Mouse (Mus musculus) heart, postnatal 14 days (tissue): ENCODE data around the gene Nccrp1. TPM values are rescaled to one million over a fixed set of nuclear protein-coding genes. Genes with fewer than 3 reads are reported as not detected.

Experiments
- DNase-seq, 2 experiments: peaks; one replicate each; pipeline ENCODE4 v3.0.0; 2021 to 2022
- intact Hi-C: fragments of 180-260 bp; cut with DNase I; formaldehyde crosslinking; loops from one replicate; pipeline ENCODE4 v1.15.1; 2025
- long read RNA-seq, 2 experiments: library from polyadenylated mRNA; stranded (forward); transcript quantifications; one replicate each; pipeline ENCODE4 v2.0.0; 2021
- total RNA-seq, 2 experiments: library from RNA; stranded (reverse); gene quantifications; 2 replicates each; pipeline ENCODE4 v1.2.3; 2021

Nccrp1 gene
- not detected for total RNA-seq
- long read RNA-seq, experiment 1 = 0 reads
- long read RNA-seq, experiment 2 = 0 reads

DNA sequence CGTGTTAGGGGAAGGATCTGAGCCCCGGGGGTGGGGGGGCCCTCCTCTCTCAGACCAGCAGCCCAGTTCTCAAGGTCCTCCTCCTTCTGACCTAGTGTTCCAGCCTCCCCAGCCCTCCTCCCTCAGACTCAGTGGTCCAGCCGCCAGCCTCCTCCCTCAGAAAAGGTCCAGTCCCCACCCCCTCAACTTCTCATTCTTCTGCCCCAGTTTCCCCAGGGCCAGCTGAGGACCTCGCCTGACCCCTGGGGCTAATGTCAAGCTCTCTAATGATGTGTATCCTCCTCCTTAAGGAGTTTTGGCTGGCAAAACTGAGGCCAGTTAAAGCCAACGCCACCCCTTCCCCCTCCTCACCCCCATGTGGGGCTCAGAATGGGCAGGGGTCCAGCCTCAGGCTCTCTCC, at the start of gene Nccrp1:
Nccrp1 (minus strand) TSS at position 101 of the 400 bp plus-strand sequence.
- intact Hi-C loops = no loop called here
- no peak for DNase-seq

DNA sequence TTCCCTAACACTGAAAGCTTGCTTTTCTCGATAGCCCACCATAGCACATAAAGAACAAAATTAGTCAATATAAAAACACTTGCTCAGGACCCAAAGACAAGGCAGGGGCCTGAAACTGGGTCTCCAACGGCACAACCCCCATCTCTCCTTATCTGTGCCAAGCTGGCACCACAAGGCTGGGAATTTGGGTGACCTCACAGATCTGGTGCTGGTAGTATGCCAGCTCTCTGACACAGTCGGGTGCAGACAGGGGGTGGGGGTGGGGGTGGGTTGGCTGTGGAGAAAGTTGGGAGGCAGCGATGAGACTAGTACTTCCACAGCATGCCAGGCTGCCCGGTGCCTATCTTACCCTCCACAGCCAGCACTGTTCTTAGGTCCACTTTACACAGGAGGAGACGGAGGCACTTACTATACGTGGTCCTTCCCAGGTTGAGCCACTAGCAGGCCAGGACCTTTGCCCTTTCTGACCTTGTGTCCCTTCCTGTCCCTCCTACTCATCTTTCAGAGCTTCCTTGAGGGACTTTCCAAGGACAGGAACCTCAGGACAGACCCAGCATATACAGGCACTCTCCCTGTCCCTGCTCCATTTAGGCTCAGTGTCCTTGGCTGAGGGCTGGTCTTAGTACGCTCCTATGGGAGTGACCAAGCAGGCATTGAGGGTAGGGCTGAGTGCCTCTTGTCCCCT, 48.8 kb upstream of the Nccrp1 start:
- DNase-seq = no peak
- intact Hi-C loops = no loop called here

DNA sequence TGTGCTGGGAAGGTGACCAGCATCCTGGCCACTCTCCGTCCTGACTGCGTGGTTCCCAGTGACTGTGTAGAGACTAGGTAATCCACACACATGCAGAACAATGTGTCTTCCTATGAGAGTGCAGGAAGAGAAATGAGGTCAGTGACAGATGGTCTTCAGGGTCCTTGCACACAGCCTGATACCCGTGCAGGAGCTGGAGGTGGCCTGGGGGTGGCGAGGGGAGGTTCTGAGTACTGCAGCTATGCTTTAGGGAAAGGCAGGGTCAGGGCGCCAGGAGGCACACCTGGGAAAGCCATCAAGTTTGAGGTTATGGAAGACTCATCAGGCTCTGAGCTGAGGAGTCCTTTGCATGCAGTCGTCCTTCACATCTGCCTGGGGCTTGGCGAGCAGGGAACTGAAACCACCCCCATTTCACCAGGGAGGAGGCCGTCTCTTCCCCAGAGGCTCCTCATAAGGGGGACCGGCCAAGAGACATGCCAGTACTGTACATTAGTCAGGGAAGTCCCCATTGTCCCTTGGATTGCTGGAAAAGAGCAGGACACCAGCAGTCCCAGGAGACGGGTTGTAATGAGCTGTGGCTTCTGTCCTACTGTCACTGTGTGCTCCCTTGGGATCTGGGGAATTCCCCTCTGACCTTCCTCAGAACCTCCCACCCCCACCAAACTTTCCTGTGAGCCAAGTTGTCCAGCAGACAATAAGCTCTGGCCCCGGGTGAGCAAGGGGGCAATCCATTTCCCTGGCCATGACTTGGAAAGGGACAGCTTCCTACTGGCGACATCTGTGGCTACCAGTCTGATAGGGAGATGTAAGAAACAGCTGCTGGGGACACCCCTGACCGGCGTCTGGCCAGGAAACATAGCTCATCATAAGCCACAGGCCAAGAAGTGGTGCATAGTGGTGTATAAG, 46.4 kb upstream of the Nccrp1 start:
- DNase-seq = peak; percentile 70 to 73
- intact Hi-C loops = no loop called here

DNA sequence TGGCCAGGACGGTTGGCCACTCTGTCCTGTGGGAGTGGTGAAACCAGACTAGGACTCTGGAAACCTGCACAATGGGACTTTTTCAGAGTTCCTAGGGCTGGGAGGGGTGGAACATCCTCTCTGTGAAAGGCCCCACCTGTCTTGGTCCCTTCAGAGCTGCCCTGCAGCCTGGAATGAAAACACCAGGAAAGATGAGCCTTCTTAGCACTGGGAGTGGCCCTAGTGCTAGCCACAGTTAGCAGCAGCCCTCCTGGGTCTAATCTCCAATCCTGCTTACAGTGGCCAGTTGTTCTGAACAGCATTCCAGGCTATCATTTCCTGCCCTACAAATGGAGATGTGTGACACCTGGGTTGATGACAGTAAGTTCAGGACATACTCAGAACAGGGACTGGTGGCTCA, 44.8 kb upstream of the Nccrp1 start:
- intact Hi-C loops = no loop called here
- no peak for DNase-seq

DNA sequence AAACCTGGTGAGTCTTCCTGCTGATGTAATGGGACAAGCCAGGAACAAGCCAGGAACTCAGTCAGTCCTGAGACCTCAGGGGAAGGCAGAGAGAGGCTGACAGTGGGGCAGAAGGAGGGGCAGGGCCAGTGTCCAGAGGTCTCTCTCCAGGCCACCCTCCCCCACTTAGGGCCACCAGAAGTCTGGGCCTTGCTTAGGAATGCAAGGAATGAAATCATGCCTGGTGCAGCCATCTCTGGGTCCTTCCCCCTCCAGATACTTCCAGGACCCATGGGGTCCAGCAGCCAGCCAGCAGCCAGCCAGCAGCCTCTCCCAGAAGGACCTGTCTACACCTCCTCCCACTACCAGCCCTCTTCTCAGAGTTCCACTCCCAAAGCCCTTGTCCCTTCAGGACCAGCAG, 40.6 kb upstream of the Nccrp1 start:
- DNase-seq = no peak
- intact Hi-C loops = no loop called here

DNA sequence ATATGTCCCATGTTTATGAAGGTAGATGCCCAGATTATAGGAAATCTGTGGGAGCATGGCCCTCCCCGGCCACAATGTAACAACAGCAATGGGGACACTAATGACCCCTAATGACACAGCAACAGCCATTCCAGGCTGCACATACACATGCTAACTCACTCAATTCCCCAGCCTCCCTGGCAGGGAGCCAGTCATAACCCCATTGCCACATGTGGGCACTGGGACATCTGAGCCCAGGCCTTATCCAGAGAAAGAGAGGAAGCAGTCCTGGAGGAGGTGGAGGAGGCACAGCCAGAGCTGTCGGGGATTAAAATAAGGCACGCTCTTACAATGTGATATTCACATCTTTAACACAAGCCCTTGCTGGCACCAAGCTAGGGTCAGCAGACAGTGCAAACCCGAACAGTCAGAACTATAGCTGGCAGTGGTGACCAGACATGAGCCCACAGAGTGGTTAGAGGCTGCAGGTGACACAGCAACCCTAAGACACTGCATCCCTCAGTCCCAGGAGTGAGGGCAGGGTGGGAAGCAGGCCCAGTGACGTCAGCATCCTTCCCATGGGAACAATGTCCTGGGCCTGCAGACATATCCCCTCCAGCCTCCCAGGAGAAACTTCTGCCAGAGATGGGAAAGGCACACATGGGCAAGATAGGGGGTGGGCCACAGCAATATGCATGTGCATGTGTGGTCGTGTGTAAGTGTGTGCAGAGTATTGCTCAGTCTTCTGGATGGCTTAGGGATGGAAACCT, 39.8 kb upstream of the Nccrp1 start:
- intact Hi-C loops = no loop called here
- peak in 1 of 2 experiments; percentile 52 for DNase-seq

DNA sequence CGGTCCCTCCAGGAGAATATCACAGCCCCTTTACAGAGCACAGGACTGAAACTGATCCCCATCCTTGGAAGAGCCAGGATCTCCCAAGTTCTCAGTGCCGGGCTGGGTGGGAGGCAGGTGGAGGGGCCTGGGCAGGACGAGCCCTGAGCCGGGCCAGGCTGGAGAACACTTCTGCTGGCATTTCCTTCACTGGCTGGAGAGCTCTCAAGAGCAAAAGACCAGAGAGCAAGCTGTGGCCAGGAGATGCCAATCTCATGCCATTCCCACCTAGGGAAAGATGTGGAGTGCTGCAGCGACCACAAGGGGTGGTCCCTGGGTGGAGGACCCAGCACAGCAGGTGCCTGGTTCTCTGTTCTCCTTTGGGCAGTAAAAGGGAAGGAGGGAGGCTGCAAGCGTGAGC, 37.9 kb upstream of the Nccrp1 start:
- intact Hi-C loops = no loop called here
- DNase-seq = no peak

DNA sequence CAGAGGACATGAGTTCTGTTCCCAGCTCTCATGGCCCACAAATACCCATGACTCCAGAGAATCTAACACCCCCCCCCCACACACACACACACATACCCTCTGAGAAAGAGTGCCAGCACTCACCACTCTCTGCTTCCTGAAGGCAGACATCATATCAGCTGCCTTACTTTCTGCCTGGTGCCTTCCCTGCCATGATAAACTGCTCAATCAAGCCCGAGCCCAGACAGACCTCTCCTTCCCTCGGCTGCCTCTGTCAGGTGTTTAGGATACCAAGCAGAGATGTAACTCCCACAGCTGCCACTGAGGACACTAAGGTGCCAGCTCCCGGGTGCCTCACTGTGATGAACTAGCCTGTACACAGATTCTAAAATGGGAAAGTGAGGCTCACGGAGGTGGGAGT, 37.4 kb upstream of the Nccrp1 start:
- no peak for DNase-seq

DNA sequence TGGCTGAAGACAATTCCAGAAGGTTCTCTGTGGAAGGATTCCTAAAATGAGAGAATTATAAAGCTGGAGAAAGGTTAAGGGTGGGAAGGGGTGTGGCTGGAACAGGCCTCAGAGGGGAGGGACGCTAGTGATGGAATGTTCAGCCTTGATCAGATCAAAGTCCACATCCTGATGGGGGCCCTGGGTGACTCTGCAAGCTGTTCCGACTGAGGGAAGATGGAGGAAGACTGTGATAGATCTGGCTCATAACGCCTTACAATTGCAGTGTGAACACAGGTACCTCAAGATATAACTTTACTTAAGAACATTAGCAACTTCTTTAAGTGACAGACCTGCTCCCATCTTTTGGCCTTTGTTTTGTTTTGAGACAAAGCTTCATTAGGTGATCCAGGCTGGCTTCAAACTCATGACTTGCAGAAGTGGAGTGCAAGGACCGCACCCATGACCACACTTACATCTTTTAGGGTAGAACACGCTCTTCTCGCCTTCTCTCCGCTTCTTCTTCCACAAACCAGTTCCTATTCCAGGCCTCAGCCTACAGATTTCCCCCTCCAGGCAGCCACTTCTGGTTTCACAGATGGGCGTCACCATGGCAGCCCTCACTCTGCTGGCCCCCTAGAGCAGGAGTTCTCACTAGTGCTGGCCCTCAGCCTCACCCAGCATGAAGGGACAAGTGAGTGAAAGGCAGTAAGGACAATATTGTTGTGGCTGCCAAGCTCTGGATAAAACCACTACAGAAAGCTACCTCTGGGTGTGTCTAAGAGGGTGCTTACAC, 36.7 kb upstream of the Nccrp1 start:
- DNase-seq = no peak
- intact Hi-C loops = no loop called here

More for the DNA sequence above, 37.4 kb upstream of the Nccrp1 start:
- intact Hi-C loops = no loop called here

DNA sequence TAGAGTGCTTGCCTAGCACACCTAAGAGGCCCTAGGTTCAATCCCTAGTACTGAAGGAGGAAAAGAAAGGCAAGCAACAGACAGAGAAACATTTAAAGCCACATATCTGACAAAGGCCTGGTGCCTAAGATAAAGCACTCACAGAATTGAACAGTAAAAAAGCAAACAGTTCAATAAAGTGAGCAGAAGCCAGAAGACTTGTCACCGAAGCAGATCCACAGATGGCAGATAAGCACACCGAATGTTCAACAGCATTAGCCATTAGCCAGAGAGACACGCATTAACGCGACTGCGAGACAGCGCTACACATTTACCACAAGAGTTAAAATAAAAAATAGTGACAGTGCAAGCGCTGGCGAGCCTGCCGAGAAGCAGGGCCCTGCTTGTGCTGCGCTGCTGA, 35.8 kb upstream of the Nccrp1 start:
- intact Hi-C loops = no loop called here
- no peak for DNase-seq

DNA sequence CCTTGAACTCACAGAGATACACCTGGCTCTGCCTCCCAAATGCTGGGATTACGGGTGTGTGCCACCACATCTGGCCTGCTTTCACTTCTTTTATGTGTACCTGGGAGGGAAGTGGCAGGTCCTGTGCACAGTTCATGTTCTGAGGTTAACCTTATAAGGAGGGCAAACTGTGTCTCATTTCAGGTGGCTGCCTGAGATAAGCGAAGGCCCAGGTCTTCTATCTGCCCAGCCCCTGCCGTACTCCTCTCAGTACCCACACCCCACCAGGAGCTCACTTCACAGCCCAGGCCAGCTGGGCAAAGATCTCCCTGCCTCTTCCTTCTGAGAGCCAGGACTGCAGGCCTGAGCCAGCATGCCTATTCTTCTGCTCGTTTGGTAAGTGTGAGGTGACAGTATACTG, 34.7 kb upstream of the Nccrp1 start:
- no peak for DNase-seq
- intact Hi-C loops = no loop called here

DNA sequence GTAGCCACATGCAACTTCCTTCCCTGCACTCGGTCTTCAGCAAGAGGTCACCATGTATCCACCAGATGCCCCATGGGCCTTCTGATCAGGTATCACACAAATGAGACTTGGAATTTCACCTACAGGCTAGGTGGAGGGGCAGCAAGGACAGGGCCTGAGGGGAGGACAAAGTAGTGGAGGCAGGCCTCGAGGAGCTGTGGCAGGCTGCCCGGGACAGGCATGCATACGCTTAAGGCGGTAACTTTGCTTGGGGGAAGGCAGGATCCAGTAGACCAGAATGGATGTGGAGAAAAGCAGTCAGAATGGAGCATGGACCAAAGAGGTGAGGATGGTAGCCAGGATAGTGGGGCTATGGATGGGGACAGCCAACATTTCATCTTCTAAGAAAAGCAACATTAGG, 32.8 kb upstream of the Nccrp1 start:
- no peak for DNase-seq
- intact Hi-C loops = no loop called here

DNA sequence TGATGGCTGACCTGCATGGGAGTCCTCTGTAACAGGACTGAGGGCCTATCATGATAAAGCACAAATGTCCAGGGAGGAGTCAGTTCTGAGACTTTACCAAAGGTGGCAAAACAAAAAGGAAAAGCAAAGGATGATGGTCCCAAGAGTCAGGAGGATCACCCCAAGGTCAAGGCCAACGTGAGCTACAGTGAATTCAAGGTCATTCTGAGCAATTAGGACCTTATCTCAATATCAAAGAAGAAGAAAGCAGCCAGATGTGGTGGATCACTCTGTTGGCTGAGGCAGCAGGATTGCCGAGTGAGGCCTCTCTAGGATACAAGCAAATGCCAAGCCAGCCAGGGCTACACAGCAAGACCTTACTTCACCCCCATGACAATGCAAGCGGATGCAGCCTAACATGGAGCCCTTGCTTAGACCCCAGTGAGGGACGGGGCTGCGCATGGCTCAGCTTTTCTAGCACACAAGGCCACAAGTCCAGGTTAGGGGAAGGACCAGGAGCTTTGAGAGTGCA, 31.5 kb upstream of the Nccrp1 start:
- DNase-seq = no peak
- intact Hi-C loops = no loop called here

DNA sequence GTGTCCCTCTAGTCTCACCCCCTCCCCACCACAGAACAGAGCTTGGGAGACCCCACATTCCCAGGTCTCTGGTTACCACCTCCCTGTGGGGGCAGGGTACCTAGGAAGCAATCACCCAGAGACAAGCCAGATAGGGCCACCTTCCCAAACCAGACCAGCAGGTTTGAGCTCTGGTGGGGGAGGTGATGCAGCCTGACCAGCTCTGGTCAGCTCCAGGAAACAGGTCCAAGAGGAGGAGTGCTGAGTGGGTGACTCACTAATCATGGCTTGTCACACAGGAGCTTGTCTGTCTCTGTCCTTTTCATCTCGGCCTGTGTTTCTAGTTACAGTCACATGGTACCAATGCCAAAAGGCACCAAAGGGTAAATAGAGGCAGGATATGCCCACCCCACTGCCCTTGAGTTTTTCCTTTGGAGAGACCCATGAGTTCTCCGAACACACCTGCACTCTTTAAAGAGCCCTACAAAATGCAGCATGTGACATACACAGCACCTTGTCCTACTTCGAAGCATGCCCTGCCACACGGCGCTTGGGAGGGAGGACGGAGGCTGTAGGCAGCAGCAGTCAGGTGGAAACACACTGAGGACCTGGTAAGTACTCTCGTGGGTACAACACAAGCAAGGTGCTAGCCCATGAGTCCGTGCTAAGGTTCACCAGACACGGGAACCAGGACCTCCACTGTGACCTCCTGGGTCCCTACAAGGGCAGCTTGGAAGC, 30.9 kb upstream of the Nccrp1 start:
- intact Hi-C loops = no loop called here
- no peak for DNase-seq

DNA sequence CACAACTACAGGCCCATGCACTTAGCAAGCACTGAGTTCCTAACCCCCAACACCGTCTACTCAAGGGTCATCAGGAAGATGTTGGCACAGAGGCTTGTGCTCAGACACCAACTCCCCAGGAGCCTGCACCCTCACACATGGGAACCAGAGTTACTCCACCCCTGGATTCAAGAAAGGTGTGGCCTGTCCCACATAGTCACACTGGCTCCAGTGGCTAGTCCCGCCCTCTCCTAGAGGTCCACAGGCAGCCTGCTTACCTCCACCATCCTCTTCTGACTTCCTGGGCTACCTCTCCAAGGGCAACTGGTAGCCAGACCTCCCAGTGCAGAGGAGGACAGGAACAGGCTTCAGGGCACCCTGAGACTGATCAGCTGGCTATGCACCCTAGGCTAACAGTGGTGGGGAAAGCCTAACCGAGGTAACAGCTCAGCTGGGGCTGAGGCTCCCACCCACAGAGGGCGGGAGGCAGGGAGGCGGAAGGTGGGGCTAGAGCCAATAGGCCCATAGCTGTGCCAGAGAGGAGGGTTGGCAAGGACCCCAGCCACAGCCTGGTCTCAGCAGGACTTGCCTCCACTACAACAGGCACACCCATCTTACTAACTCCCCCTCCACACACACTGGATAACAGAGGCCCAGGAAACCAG, 29.3 kb upstream of the Nccrp1 start:
- DNase-seq = peak; percentile 65 to 81

DNA sequence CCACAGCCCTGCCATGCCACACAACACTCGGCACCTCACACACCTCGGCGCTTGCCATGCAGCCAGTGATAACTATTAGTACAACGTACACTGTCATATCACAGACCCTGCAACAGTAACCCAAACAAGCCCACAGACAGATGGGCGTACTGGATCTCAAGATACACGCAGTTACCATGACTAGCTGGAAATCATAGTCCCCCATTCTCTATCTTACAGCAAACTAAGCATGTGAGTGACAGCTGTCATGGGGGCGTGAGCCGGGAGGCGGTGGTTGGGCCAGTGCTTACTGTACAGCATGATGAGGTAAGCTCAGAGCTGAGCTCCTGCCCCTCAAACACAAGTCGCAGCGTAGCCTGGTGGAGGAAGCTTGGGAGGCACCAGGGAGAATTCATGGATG, 28.5 kb upstream of the Nccrp1 start:
- intact Hi-C loops = no loop called here
- DNase-seq = no peak

More for the DNA sequence above, 29.3 kb upstream of the Nccrp1 start:
- intact Hi-C loops = no loop called here

DNA sequence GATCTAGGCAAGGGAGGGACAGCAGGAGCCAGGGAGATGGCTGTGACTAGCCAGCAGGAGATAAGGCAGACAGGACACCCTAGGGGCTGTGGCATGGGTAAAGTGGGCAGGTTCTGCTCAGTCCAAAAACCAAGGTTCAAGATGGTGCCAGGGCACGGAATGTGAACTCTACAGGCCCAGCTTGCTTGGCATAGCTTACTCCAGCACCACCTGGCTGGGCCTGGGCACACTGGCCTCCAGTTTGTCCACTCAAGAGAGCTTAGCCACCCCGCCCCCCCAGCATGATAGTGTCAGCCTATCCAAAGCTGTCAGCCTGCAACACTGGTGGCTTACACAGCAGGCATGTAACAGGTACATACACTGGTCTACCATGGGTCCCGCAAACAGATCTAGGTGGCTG, 26.2 kb upstream of the Nccrp1 start:
- intact Hi-C loops = no loop called here
- DNase-seq = no peak

DNA sequence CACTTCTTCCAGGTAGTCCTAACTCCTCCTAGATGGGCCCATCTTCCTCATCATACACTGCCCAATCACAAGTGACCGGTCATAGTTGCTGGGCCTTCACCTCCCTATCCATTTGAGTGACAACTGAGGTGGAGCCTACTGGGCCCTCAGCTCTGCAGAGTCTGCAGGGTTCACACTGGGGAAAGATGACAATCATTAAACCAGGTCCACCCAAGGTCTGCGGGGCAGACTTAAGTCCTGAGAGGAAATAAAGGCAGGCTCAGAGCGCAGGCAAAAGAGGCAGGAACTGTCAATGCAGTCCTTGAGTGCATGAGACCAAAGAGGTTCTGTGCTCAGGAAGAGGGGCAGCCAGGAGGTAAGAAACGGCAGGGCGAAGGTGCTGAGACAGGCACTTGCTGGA, 25.6 kb upstream of the Nccrp1 start:
- intact Hi-C loops = no loop called here
- DNase-seq = no peak
